Mouse (Mus musculus) stomach, embryonic 15.5 days (tissue): ENCODE results near the gene Snx14. TPM values are rescaled to one million over a fixed set of nuclear protein-coding genes. Genes with fewer than 3 reads are reported as not detected.

Experiments
- ATAC-seq: fragments of 200-750 bp; cut with Nextera tagmentation; 2 replicates; pipeline ENCODE4 v1.8.0; 2017; ENCODE audit warnings: low read depth, moderate number of reproducible peaks, moderate TSS enrichment; ENCODE audit not compliant: insufficient read depth, low FRiP score
- H3K27ac ChIP-seq: fragments of 300-500 bp; sonication (generic); 2 replicates; pipeline ENCODE4 v1.5.1; 2015; ENCODE audit warnings: mild to moderate bottlenecking, inconsistent platforms
- H3K27me3 ChIP-seq: fragments of 300-500 bp; sonication (generic); replicated peaks from 2 replicates; pipeline ENCODE4 v1.6.1; 2015; ENCODE audit warnings: inconsistent platforms
- H3K36me3 ChIP-seq: fragments of 300-500 bp; sonication (generic); 2 replicates; pipeline ENCODE4 v1.6.1; 2015; ENCODE audit warnings: inconsistent platforms
- H3K4me1 ChIP-seq: fragments of 300-500 bp; sonication (generic); 2 replicates; pipeline ENCODE4 v1.6.1; 2015; ENCODE audit warnings: inconsistent platforms
- H3K4me2 ChIP-seq: fragments of 300-500 bp; sonication (generic); 2 replicates; pipeline ENCODE4 v1.6.1; 2015; ENCODE audit warnings: mild to moderate bottlenecking, inconsistent platforms
- H3K4me3 ChIP-seq: fragments of 300-500 bp; sonication (generic); replicated peaks from 2 replicates; pipeline ENCODE4 v1.5.1; 2015; ENCODE audit warnings: inconsistent platforms
- H3K9ac ChIP-seq: fragments of 300-500 bp; sonication (generic); 2 replicates; pipeline ENCODE4 v1.6.1; 2015; ENCODE audit warnings: inconsistent platforms
- H3K9me3 ChIP-seq: fragments of 300-500 bp; sonication (generic); 2 replicates; pipeline ENCODE4 v1.6.1; 2016; ENCODE audit warnings: inconsistent platforms
- WGBS: fragments of 180-500 bp; shearing (Covaris S2); methylation state at CpG from one replicate; pipeline ENCODE4 v1.1.7; 2015; 5-methylcytosine and 5-hydroxymethylcytosine counted together
- polyA plus RNA-seq: library from polyadenylated mRNA; unstranded; fragments of >200 nt; fragmentation: Nextera tagmentation; extraction: Ambion mirVana; gene quantifications from 2 replicates; pipeline ENCODE4 v1.2.1, GENCODE M21; 2015

The Snx14 gene
- polyA plus RNA-seq, 1 experiment from 2014 or later: 29.4 TPM

GRCm38 (mm10) chr9:88438237-88438554, 562 bp downstream of the Snx14 start:
- Histone ChIP-seq H3K27ac (peak overlapping the region; percentile 94), H3K9ac (peak overlapping the region; percentile 70), H3K4me3 (peak overlapping the region; percentile 73), H3K9me3 (no peaks in the 10 kb centered on the region), H3K27me3 (no peaks in the 10 kb centered on the region), H3K36me3 (no peaks in the 10 kb centered on the region), H3K4me1 (no peaks in the 10 kb centered on the region; the same call in 1 of the 2 replicates), H3K4me2 (peak overlapping the region; percentile 75)
- ATAC-seq: peak; percentile 7; the same call in 1 of the 2 replicates
- WGBS: 1% methylated on average over 15 of the region's 15 CpGs

GRCm38 (mm10) chr9:88437342-88438236, 1.2 kb downstream of the Snx14 start:
- H3K27ac ChIP-seq: peak overlapping the region; percentile 94; the same call in 1 of the 2 replicates
- H3K4me2 ChIP-seq: peak overlapping the region; percentile 75
- no peaks in the 10 kb centered on the region for H3K9me3 ChIP-seq
- ATAC-seq: no peak
- H3K36me3 ChIP-seq: no peaks in the 10 kb centered on the region
- no peaks in the 10 kb centered on the region for H3K27me3 ChIP-seq
- H3K9ac ChIP-seq: peak overlapping the region; percentile 70; the same call in 1 of the 2 replicates
- WGBS: 45% methylated on average over 10 of the region's 10 CpGs
- peak overlapping the region; percentile 73 for H3K4me3 ChIP-seq
- H3K4me1 ChIP-seq: no peaks in the 10 kb centered on the region; the same call in 1 of the 2 replicates

DNA sequence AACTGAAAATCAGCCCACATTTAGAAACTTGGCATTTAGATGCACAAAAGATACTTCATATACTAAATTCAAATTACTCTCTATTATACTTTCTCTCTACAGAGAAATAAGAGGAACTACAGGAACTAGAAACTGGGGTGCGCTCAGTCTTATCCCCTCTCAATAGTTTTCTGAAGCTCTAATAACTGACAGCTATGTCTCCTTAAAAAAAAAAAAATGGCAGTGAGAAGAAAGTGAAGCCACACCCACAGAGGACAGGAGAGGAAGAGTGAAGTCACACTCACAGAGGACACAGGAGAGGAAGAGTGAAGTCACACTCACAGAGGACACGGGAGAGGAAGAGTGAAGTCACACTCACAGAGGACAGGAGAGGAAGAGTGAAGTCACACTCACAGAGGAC, 14.4 kb downstream of the Snx14 start:
- Histone ChIP-seq H3K27ac (no peak overlapping the region), H3K4me3 (no peak overlapping the region), H3K4me2 (no peak overlapping the region), H3K4me1 (no peaks in the 10 kb centered on the region), H3K9me3 (no peaks in the 10 kb centered on the region), H3K36me3 (0 out of 2 replicates have a peak, but pooled peaks cover 4% of the 10 kb centered on the region), H3K9ac (no peak overlapping the region), H3K27me3 (no peaks in the 10 kb centered on the region)
- 85% methylated on average over 2 of the region's 2 CpGs for WGBS
- ATAC-seq: no peak

- 0 out of 2 replicates have a peak, but pooled peaks cover 4% of the 10 kb centered on the region for H3K36me3 ChIP-seq
- no peak overlapping the region for H3K4me2 ChIP-seq
- no peaks in the 10 kb centered on the region for H3K4me1 ChIP-seq
- no peaks in the 10 kb centered on the region for H3K27me3 ChIP-seq
- no peak overlapping the region for H3K9ac ChIP-seq
- no peak overlapping the region for H3K4me3 ChIP-seq
- H3K27ac ChIP-seq: no peak overlapping the region
- no peaks in the 10 kb centered on the region for H3K9me3 ChIP-seq
- 93% methylated on average over 4 of the region's 4 CpGs for WGBS
- ATAC-seq: no peak
These were observed 16.3 kb downstream of the Snx14 start for GRCm38 (mm10) chr9:88422428-88422827.

- Histone ChIP-seq H3K9me3 (no peaks in the 10 kb centered on the region), H3K36me3 (no peaks in the 10 kb centered on the region), H3K4me1 (no peaks in the 10 kb centered on the region), H3K9ac (no peak overlapping the region), H3K4me2 (no peak overlapping the region), H3K4me3 (no peak overlapping the region), H3K27me3 (no peaks in the 10 kb centered on the region), H3K27ac (no peak overlapping the region)
- no peak for ATAC-seq
- WGBS: 48% methylated on average over 1 of the region's 1 CpGs
These were observed 22.0 kb downstream of the Snx14 start for GRCm38 (mm10) chr9:88416752-88417151.

DNA sequence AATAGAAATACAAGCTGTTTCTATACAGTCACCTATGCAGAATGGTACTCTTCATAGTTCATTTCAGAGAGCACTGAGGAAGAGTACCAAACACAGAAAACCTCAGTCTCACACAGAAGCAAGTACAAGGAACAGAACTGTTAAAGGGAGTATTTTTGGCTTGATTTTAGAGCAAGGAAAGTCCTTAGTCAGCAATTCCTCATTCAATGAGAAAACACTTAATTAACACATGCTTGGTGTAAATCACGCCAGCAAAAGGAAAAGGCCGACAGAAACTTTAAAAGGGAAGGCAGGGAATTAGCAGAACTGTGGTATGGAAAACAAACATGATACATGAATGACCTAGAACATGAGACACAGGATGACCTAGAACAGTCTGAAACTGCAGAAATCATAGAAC, 28.8 kb downstream of the Snx14 start:
- no peak overlapping the region for H3K9ac ChIP-seq
- H3K36me3 ChIP-seq: 0 out of 2 replicates have a peak, but pooled peaks cover 4% of the 10 kb centered on the region
- H3K9me3 ChIP-seq: no peaks in the 10 kb centered on the region
- H3K4me1 ChIP-seq: no peaks in the 10 kb centered on the region
- 84% methylated on average over 2 of the region's 2 CpGs for WGBS
- H3K27ac ChIP-seq: no peak overlapping the region
- ATAC-seq: no peak
- no peaks in the 10 kb centered on the region for H3K27me3 ChIP-seq
- H3K4me2 ChIP-seq: no peak overlapping the region
- H3K4me3 ChIP-seq: no peak overlapping the region

DNA sequence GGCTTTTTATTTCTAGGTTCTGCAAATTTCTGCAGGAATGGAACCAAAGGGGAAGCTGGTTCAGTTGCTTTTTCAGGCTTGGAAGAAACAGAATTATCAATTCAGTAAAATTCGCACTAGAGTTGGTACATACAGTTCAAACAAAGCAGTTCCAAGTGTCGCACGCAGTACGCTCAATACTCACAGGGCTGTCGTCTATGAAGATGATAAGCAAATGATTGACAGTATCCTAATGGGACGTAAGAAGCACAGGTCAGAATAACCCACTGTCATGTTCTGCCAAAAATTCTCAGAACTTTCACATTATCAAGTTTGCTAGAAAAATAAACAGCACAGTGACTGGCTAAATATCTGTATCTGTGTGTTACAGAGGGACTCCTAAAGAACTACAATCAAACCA, 34.2 kb downstream of the Snx14 start:
- Histone ChIP-seq H3K4me3 (no peak overlapping the region), H3K4me1 (no peaks in the 10 kb centered on the region), H3K36me3 (no peaks in the 10 kb centered on the region), H3K9ac (no peak overlapping the region), H3K4me2 (no peak overlapping the region), H3K27ac (no peak overlapping the region), H3K27me3 (no peaks in the 10 kb centered on the region), H3K9me3 (no peaks in the 10 kb centered on the region)
- 81% methylated on average over 6 of the region's 6 CpGs for WGBS
- no peak for ATAC-seq

- H3K4me1 ChIP-seq: no peaks in the 10 kb centered on the region
- no peak overlapping the region for H3K4me2 ChIP-seq
- no peak overlapping the region for H3K27ac ChIP-seq
- H3K27me3 ChIP-seq: no peaks in the 10 kb centered on the region
- no peak overlapping the region for H3K4me3 ChIP-seq
- H3K36me3 ChIP-seq: no peaks in the 10 kb centered on the region
- H3K9me3 ChIP-seq: no peaks in the 10 kb centered on the region
- H3K9ac ChIP-seq: no peak overlapping the region
- 64% methylated on average over 10 of the region's 10 CpGs for WGBS
- ATAC-seq: no peak
These were observed 34.7 kb downstream of the Snx14 start for GRCm38 (mm10) chr9:88404088-88404487.

DNA sequence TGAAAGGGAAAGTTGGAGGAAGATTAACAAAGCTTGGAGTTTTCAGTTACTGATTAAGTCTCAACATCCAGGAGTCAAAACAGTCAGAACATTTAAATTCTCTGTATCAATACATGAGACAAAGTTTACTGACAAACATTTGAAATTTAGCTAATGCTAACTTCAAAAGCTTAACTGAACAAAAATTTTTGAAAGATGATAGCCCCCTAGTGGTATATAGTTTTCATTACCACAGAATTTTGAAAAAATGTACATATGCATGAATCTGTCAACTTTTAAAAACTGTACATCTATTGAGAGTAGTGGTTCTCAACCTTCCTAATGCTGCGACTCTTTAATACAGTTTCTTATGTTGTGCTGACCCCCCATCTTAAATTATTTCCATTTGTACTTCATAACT, 40.3 kb downstream of the Snx14 start:
- H3K9me3 ChIP-seq: no peaks in the 10 kb centered on the region
- no peak overlapping the region for H3K9ac ChIP-seq
- H3K4me1 ChIP-seq: no peaks in the 10 kb centered on the region
- no peak overlapping the region for H3K27ac ChIP-seq
- H3K27me3 ChIP-seq: no peaks in the 10 kb centered on the region
- H3K4me3 ChIP-seq: no peak overlapping the region
- no peak for ATAC-seq
- peaks cover 10% of the 10 kb centered on the region for H3K36me3 ChIP-seq
- WGBS: 82% methylated on average over 1 of the region's 1 CpGs
- H3K4me2 ChIP-seq: no peak overlapping the region

DNA sequence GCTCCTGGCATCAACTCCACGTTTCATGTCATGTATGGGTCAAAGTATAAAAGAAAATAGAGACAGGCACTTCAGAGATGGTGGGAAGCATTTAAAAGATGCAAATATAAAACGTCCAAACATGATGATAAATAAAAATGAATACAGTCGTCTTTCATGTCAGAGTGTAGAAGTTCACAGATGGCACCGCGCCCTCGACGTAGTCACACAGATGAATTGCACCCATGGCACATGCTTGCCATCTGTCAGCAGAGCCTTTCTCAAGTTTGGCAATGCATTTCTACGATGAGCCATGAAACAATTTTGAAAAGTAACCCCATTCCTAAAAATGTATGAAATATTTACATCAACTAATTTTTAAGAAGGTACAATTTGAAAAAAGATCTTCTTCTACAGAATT, 43.9 kb downstream of the Snx14 start:
- Histone ChIP-seq H3K4me3 (no peak overlapping the region), H3K4me1 (no peaks in the 10 kb centered on the region), H3K9ac (no peak overlapping the region), H3K4me2 (no peak overlapping the region), H3K36me3 (peaks cover 11% of the 10 kb centered on the region), H3K27me3 (no peaks in the 10 kb centered on the region), H3K27ac (no peak overlapping the region), H3K9me3 (no peaks in the 10 kb centered on the region)
- ATAC-seq: no peak
- WGBS: 82% methylated on average over 8 of the region's 8 CpGs

GRCm38 (mm10) chr9:88388826-88389225, 49.9 kb downstream of the Snx14 start:
- H3K9ac ChIP-seq: no peak overlapping the region
- no peak overlapping the region for H3K4me3 ChIP-seq

DNA sequence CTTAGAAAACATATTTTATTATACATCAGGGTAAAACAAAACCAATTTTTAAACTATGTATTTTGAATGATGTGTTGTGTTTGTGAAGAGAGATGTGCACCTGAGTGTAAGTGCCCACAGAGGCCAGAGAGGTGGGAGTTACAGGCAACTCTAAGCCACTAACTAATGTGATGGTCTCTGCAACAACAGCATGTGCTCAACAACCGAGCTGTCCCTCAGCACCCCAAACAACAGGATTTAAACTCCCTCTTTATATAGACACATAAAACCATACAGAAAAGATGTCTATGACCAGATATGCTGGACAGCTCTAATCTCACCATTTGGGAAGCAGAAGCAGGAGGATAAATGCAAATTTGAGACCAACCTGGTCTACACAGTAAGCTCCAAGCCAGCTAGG, 58.2 kb downstream of the Snx14 start:
- H3K4me1 ChIP-seq: no peaks in the 10 kb centered on the region
- H3K4me3 ChIP-seq: no peak overlapping the region
- 69% methylated on average over 1 of the region's 1 CpGs for WGBS
- H3K4me2 ChIP-seq: no peak overlapping the region
- no peak overlapping the region for H3K9ac ChIP-seq
- H3K36me3 ChIP-seq: 0 out of 2 replicates have a peak, but pooled peaks cover 7% of the 10 kb centered on the region
- no peaks in the 10 kb centered on the region for H3K9me3 ChIP-seq
- H3K27ac ChIP-seq: no peak overlapping the region
- H3K27me3 ChIP-seq: no peaks in the 10 kb centered on the region
- ATAC-seq: no peak

More at GRCm38 (mm10) chr9:88388826-88389225, 49.9 kb downstream of the Snx14 start:
- 87% methylated on average over 5 of the region's 5 CpGs for WGBS
- no peak for ATAC-seq
- Histone ChIP-seq H3K36me3 (peaks cover 10% of the 10 kb centered on the region; the same call in 1 of the 2 replicates), H3K27ac (no peak overlapping the region), H3K4me2 (no peak overlapping the region), H3K4me1 (no peaks in the 10 kb centered on the region), H3K9me3 (no peaks in the 10 kb centered on the region), H3K27me3 (no peaks in the 10 kb centered on the region)
